In genomic region chr4:134258354-134258753, GRCm38 (mm10) we compare ENCODE assay signal across 19 mouse cellular contexts. TPM values are rescaled to one million over a fixed set of nuclear protein-coding genes. Genes with fewer than 3 reads are reported as not detected.
A peak's percentile ranks its signal among the peaks of the same experiment; 100 is the strongest.
DNase-seq lines count a peak whose midpoint lies in the region; ATAC-seq lines count a peak whose summit lies in the region.
"Had no signal": no experiment of that assay in that cellular context is flagged by ENCODE, and none has a peak within 500 bp of the region (broad histone marks: within the 10 kb centered on the region; RNA-seq: fewer than 3 reads in every experiment).

No protein-coding gene starts in this region.

- ATAC-seq in heart, embryonic 16.5 days (replicated peaks; ENCODE audit: extremely low read depth, insufficient read depth, low FRiP score) = no peak
- no peak for ATAC-seq in midbrain, embryonic 11.5 days (ENCODE audit: low FRiP score)
- ATAC-seq in lung, embryonic 16.5 days (ENCODE audit: low read depth) = 0 out of 2 replicates have a peak, but pooled peaks have one; percentile 24
- ATAC-seq: CD4-positive, CD25-positive, alpha-beta regulatory T cell, adult 4 months; hindbrain, postnatal 0 days had no signal

- no peak for DNase-seq in heart, adult 9 months (ENCODE audit: low spot score in 2 of 2)
- DNase-seq in midbrain, embryonic 10.5 days (ENCODE audit: low spot score) = no peak
- DNase-seq in midbrain, embryonic 11.5 days (ENCODE audit: low spot score, missing footprints) = no peak
- peak; percentile 60 for DNase-seq in thymus, postnatal 4 days
- DNase-seq in retina, embryonic 14.5 days (ENCODE audit: low spot score) = no peak
- DNase-seq: adrenal gland, adult 2 months; cerebellum, adult 11 months; cerebellum, postnatal 36 days; retina, postnatal 1 day had no signal

- WGBS in heart, embryonic 16.5 days = 56% methylated on average over 11 of the region's 11 CpGs
- 59% methylated on average over 11 of the region's 11 CpGs for WGBS in midbrain, embryonic 10.5 days
- WGBS in midbrain, embryonic 11.5 days = 60% methylated on average over 11 of the region's 11 CpGs
- 33% methylated on average over 11 of the region's 11 CpGs for WGBS in lung, embryonic 16.5 days

- H3K4me3 ChIP-seq in heart, embryonic 16.5 days (ENCODE audit: low read length) = no peak overlapping the region
- H3K4me3 ChIP-seq in midbrain, embryonic 10.5 days = no peak overlapping the region
- no peak overlapping the region for H3K4me3 ChIP-seq in midbrain, embryonic 11.5 days (ENCODE audit: low read depth, low read length)
- no peak overlapping the region for H3K4me3 ChIP-seq in lung, embryonic 16.5 days (ENCODE audit: low read length)
- H3K4me3 ChIP-seq: embryonic facial prominence, embryonic 13.5 days; megakaryocyte, embryonic 14.5 days had no signal

- peaks cover 25% of the 10 kb centered on the region for H3K4me1 ChIP-seq in heart, embryonic 16.5 days (ENCODE audit: control insufficient read depth, insufficient read depth, low read length)
- peaks cover 57% of the 10 kb centered on the region for H3K4me1 ChIP-seq in midbrain, embryonic 10.5 days
- peaks cover 38% of the 10 kb centered on the region for H3K4me1 ChIP-seq in midbrain, embryonic 11.5 days (ENCODE audit: control insufficient read depth, insufficient read depth, low read length)
- H3K4me1 ChIP-seq in lung, embryonic 16.5 days (replicated peaks; ENCODE audit: control insufficient read depth, insufficient read depth, low read length) = peaks cover 28% of the 10 kb centered on the region

- H3K4me2 ChIP-seq in heart, embryonic 16.5 days (ENCODE audit: low read depth, low read length) = no peak overlapping the region
- H3K4me2 ChIP-seq in midbrain, embryonic 11.5 days = no peak overlapping the region
- H3K4me2 ChIP-seq in lung, embryonic 16.5 days (ENCODE audit: low read depth, low read length) = peak overlapping the region; percentile 4
- H3K4me2 ChIP-seq: embryonic facial prominence, embryonic 13.5 days had no signal

- H3K36me3 ChIP-seq in heart, embryonic 16.5 days (ENCODE audit: control insufficient read depth, insufficient read depth) = no peaks in the 10 kb centered on the region
- no peaks in the 10 kb centered on the region for H3K36me3 ChIP-seq in midbrain, embryonic 10.5 days
- no peaks in the 10 kb centered on the region for H3K36me3 ChIP-seq in midbrain, embryonic 11.5 days (ENCODE audit: control insufficient read depth, insufficient read depth, low read length)
- no peaks in the 10 kb centered on the region for H3K36me3 ChIP-seq in lung, embryonic 16.5 days (ENCODE audit: control insufficient read depth, insufficient read depth, low read length)
- H3K36me3 ChIP-seq: embryonic facial prominence, embryonic 13.5 days had no signal

- H3K27me3 ChIP-seq in heart, embryonic 16.5 days (ENCODE audit: control insufficient read depth, insufficient read depth, low read length) = peaks cover 4% of the 10 kb centered on the region; the same call in 1 of the 2 replicates
- peaks cover 30% of the 10 kb centered on the region for H3K27me3 ChIP-seq in midbrain, embryonic 10.5 days (ENCODE audit: low read depth, poor library complexity, severe bottlenecking)
- H3K27me3 ChIP-seq in midbrain, embryonic 11.5 days (ENCODE audit: control insufficient read depth, insufficient read depth, low read length) = peaks cover 8% of the 10 kb centered on the region
- H3K27me3 ChIP-seq in lung, embryonic 16.5 days (ENCODE audit: control insufficient read depth, insufficient read depth, low read depth, low read length) = peaks cover 9% of the 10 kb centered on the region

- H3K9ac ChIP-seq in heart, embryonic 16.5 days (ENCODE audit: low read length) = no peak overlapping the region
- H3K9ac ChIP-seq in midbrain, embryonic 11.5 days (ENCODE audit: low read length) = no peak overlapping the region
- no peak overlapping the region for H3K9ac ChIP-seq in lung, embryonic 16.5 days (ENCODE audit: low read length)
- H3K9ac ChIP-seq: embryonic facial prominence, embryonic 13.5 days had no signal

- peak overlapping the region; percentile 14; the same call in 1 of the 2 replicates for H3K27ac ChIP-seq in heart, embryonic 16.5 days (ENCODE audit: low read length)
- peak overlapping the region; percentile 10; the same call in 1 of the 2 replicates for H3K27ac ChIP-seq in midbrain, embryonic 10.5 days (replicated peaks)
- H3K27ac ChIP-seq in midbrain, embryonic 11.5 days (ENCODE audit: low read depth, low read length) = no peak overlapping the region
- peak overlapping the region; percentile 73 for H3K27ac ChIP-seq in lung, embryonic 16.5 days (ENCODE audit: low read length)
- H3K27ac ChIP-seq: embryonic facial prominence, embryonic 13.5 days; hindbrain, postnatal 0 days had no signal

- H3K9me3 ChIP-seq in heart, embryonic 16.5 days (replicated peaks; ENCODE audit: control insufficient read depth, low read length) = no peaks in the 10 kb centered on the region
- H3K9me3 ChIP-seq in midbrain, embryonic 10.5 days (replicated peaks) = no peaks in the 10 kb centered on the region
- no peaks in the 10 kb centered on the region for H3K9me3 ChIP-seq in midbrain, embryonic 11.5 days (ENCODE audit: control insufficient read depth, low read length)
- no peaks in the 10 kb centered on the region for H3K9me3 ChIP-seq in lung, embryonic 16.5 days (ENCODE audit: control insufficient read depth, low read length)
- H3K9me3 ChIP-seq: embryonic facial prominence, embryonic 13.5 days had no signal

RNA-seq across cellular contexts. Expression of gene Grrp1, which starts 4.4 kb away (rescaled TPM):
- polyA plus RNA-seq in heart, embryonic 16.5 days (2015; fragmentation: Nextera tagmentation; extraction: Ambion mirVana) = 5.8 and 6.3 TPM in 2 replicates
- polyA plus RNA-seq in midbrain, embryonic 10.5 days (2016; fragmentation: Nextera tagmentation; extraction: Ambion mirVana) = 5.7 and 9.5 TPM in 2 replicates
- 4.2 and 5.1 TPM in 2 replicates for polyA plus RNA-seq in midbrain, embryonic 11.5 days (2014; fragmentation: Nextera tagmentation; extraction: Ambion mirVana)
- 9.0 and 11.0 TPM in 2 replicates for polyA plus RNA-seq in lung, embryonic 16.5 days (2015; fragmentation: Nextera tagmentation; extraction: Ambion mirVana)
- polyA plus RNA-seq: CD4-positive, CD25-positive, alpha-beta regulatory T cell, adult 4 months had no signal

RNA-seq across cellular contexts. Expression of gene Gm30191, which starts 11.6 kb away (rescaled TPM):
- polyA plus RNA-seq in heart, embryonic 16.5 days (2015; fragmentation: Nextera tagmentation; extraction: Ambion mirVana) = not detected in 2 replicates
- 0.20 TPM in 1 of 2 replicates, not detected in the other for polyA plus RNA-seq in midbrain, embryonic 10.5 days (2016; fragmentation: Nextera tagmentation; extraction: Ambion mirVana)
- polyA plus RNA-seq in midbrain, embryonic 11.5 days (2014; fragmentation: Nextera tagmentation; extraction: Ambion mirVana) = 0.22 TPM in 1 of 2 replicates, not detected in the other
- polyA plus RNA-seq in lung, embryonic 16.5 days (2015; fragmentation: Nextera tagmentation; extraction: Ambion mirVana) = not detected in 2 replicates
- polyA plus RNA-seq: adrenal gland, adult 2 months; CD4-positive, CD25-positive, alpha-beta regulatory T cell, adult 4 months; embryonic facial prominence, embryonic 13.5 days; gonadal fat pad, adult 2 months; liver, adult 2 months; neural tube, embryonic 14.5 days had no signal

RNA-seq across cellular contexts. Expression of gene Zfp593, which starts 13.0 kb away (rescaled TPM):
- 8.7 and 9.5 TPM in 2 replicates for polyA plus RNA-seq in heart, embryonic 16.5 days (2015; fragmentation: Nextera tagmentation; extraction: Ambion mirVana)
- polyA plus RNA-seq in midbrain, embryonic 10.5 days (2016; fragmentation: Nextera tagmentation; extraction: Ambion mirVana) = 19.4 and 22.9 TPM in 2 replicates
- 16.8 and 17.0 TPM in 2 replicates for polyA plus RNA-seq in midbrain, embryonic 11.5 days (2014; fragmentation: Nextera tagmentation; extraction: Ambion mirVana)
- polyA plus RNA-seq in lung, embryonic 16.5 days (2015; fragmentation: Nextera tagmentation; extraction: Ambion mirVana) = 10.9 and 12.6 TPM in 2 replicates

RNA-seq across cellular contexts. Expression of gene E130218I03Rik, which starts 14.9 kb away (rescaled TPM):
- 0.22 TPM in 1 of 2 replicates, not detected in the other for polyA plus RNA-seq in heart, embryonic 16.5 days (2015; fragmentation: Nextera tagmentation; extraction: Ambion mirVana)
- 0.25 and 1.0 TPM in 2 replicates for polyA plus RNA-seq in midbrain, embryonic 10.5 days (2016; fragmentation: Nextera tagmentation; extraction: Ambion mirVana)
- polyA plus RNA-seq in midbrain, embryonic 11.5 days (2014; fragmentation: Nextera tagmentation; extraction: Ambion mirVana) = 0.37 TPM in 1 of 2 replicates, not detected in the other
- polyA plus RNA-seq in lung, embryonic 16.5 days (2015; fragmentation: Nextera tagmentation; extraction: Ambion mirVana) = 0.48 and 0.80 TPM in 2 replicates
- polyA plus RNA-seq: adrenal gland, adult 2 months; liver, adult 2 months; neural tube, embryonic 14.5 days; small intestine, adult 2 months had no signal

RNA-seq across cellular contexts. Expression of gene Cnksr1, which starts 20.2 kb away (rescaled TPM):
- 1.1 and 2.3 TPM in 2 replicates for polyA plus RNA-seq in heart, embryonic 16.5 days (2015; fragmentation: Nextera tagmentation; extraction: Ambion mirVana)
- 0.22 and 0.35 TPM in 2 replicates for polyA plus RNA-seq in midbrain, embryonic 10.5 days (2016; fragmentation: Nextera tagmentation; extraction: Ambion mirVana)
- 0.05 TPM in 1 of 2 replicates, not detected in the other for polyA plus RNA-seq in midbrain, embryonic 11.5 days (2014; fragmentation: Nextera tagmentation; extraction: Ambion mirVana)
- 12.6 and 14.2 TPM in 2 replicates for polyA plus RNA-seq in lung, embryonic 16.5 days (2015; fragmentation: Nextera tagmentation; extraction: Ambion mirVana)
- polyA plus RNA-seq: CD4-positive, CD25-positive, alpha-beta regulatory T cell, adult 4 months had no signal
